Mouse (Mus musculus) C2C12 (cell line): ENCODE results near the gene Cope.

Source experiments
- CTCF ChIP-seq: IDR thresholded peaks from one replicate; pipeline ENCODE4 v1.5.1; 2011; ENCODE audit not compliant: control insufficient read depth, insufficient read depth, insufficient read length
- MAX ChIP-seq: IDR thresholded peaks from one replicate; pipeline ENCODE4 v1.6.1; 2011; ENCODE audit warnings: mild to moderate bottlenecking, control low read depth
- MYOD1 ChIP-seq: IDR thresholded peaks from one replicate; pipeline ENCODE4 v1.6.1; 2011; ENCODE audit warnings: low read depth; ENCODE audit not compliant: control insufficient read depth, insufficient read length
- MYOG ChIP-seq: IDR thresholded peaks from one replicate; pipeline ENCODE4 v1.6.1; 2011; ENCODE audit not compliant: control insufficient read depth, insufficient read length; ENCODE audit errors: extremely low read depth
- USF1 ChIP-seq: IDR thresholded peaks from one replicate; pipeline ENCODE4 v1.6.1; 2011; ENCODE audit warnings: low read depth, mild to moderate bottlenecking, control low read depth, moderate library complexity

DNA sequence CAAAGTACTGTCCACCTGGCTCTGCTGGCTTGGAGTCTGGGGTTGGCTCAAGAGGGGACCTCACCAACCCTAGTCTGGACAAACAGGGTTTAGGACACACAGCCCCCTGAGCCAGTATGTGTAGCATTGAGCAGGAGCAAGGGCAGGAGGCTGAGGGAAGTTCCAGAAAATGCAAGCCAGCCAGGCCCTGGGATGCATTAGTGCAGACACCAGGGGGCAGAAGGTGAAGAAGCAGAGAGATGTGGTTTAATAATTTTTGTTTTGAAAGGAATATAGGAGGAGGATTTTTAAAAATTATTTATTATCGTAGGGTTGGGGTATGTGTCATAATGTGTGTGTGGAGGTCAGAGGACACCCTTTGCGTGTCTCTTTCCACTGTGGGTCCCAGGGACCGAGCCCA lies 21.4 kb downstream of the Cope start:
- TF ChIP-seq CTCF (no peak), MAX (no peak), USF1 (no peak), MYOD1 (no peak), MYOG (no peak)
